Mouse (Mus musculus): ENCODE data around the gene Pdap1.

- TF ChIP-seq EP300 (IDR thresholded peaks at IDR 0.05; ENCODE audit: low read depth) (no peak), CTCF (IDR thresholded peaks at IDR 0.05; ENCODE audit: low read depth) (no peak)
Observed at GRCm38 (mm10) chr5:145129124-145129523, 10.9 kb downstream of the Pdap1 start.
